21 mouse cellular contexts compared by ENCODE assay signal in genomic region chr2:64534344-64534743, GRCm38 (mm10).
DNase-seq lines count a peak whose midpoint lies in the region; ATAC-seq and TF ChIP-seq lines count a peak whose summit lies in the region.
"Had no signal": no experiment of that assay in that cellular context is flagged by ENCODE, and none has a peak within 500 bp of the region (broad histone marks: within the 10 kb centered on the region; RNA-seq: fewer than 3 reads in every experiment).

No protein-coding gene starts in this region.

- no peaks in the 10 kb centered on the region for H3K9me3 ChIP-seq in lung, embryonic 14.5 days (ENCODE audit: low read depth, low read length)
- H3K9me3 ChIP-seq: heart, embryonic 12.5 days; limb, embryonic 10.5 days; neural tube, embryonic 12.5 days had no signal

- no peaks in the 10 kb centered on the region for H3K4me1 ChIP-seq in heart, adult 2 months (ENCODE audit: control insufficient read depth, insufficient read depth, low read length)
- no peaks in the 10 kb centered on the region for H3K4me1 ChIP-seq in lung, embryonic 14.5 days (ENCODE audit: insufficient read depth)
- H3K4me1 ChIP-seq: heart, embryonic 12.5 days; limb, embryonic 10.5 days; megakaryocyte, embryonic 14.5 days; neural tube, embryonic 12.5 days had no signal

- TF ChIP-seq POLR2A in heart, adult 2 months (IDR thresholded peaks at IDR 0.05; ENCODE audit: insufficient read depth, low read depth, low read length) = no peak

- 54% methylated on average over 2 of the region's 2 CpGs for WGBS in heart, adult 2 months
- 48% methylated on average over 2 of the region's 2 CpGs for WGBS in lung, embryonic 14.5 days

- TF ChIP-seq EP300 in heart, adult 2 months (IDR thresholded peaks at IDR 0.05; ENCODE audit: insufficient read depth, low read depth, low read length) = no peak

- TF ChIP-seq CTCF in heart, adult 2 months (IDR thresholded peaks at IDR 0.05) = 0 out of 2 replicates have a peak, but pooled peaks have one; percentile 12
- TF ChIP-seq CTCF in lung, embryonic 14.5 days (IDR thresholded peaks at IDR 0.05; ENCODE audit: low read depth) = peak; percentile 31; the same call in 1 of the 2 replicates

- no peak overlapping the region for H3K9ac ChIP-seq in heart, adult 2 months (ENCODE audit: low read depth, low read length)
- H3K9ac ChIP-seq in lung, embryonic 14.5 days = no peak overlapping the region
- H3K9ac ChIP-seq: heart, embryonic 12.5 days; neural tube, embryonic 12.5 days had no signal

- no peaks in the 10 kb centered on the region for H3K36me3 ChIP-seq in heart, adult 2 months (ENCODE audit: control insufficient read depth, insufficient read depth, low read length)
- no peaks in the 10 kb centered on the region for H3K36me3 ChIP-seq in lung, embryonic 14.5 days (ENCODE audit: insufficient read depth)
- H3K36me3 ChIP-seq: heart, embryonic 12.5 days; limb, embryonic 10.5 days; neural tube, embryonic 12.5 days had no signal

- H3K79me2 ChIP-seq in heart, adult 2 months (replicated peaks; ENCODE audit: control insufficient read depth, insufficient read depth, low read length) = no peaks in the 10 kb centered on the region

- H3K4me2 ChIP-seq in lung, embryonic 14.5 days = no peak overlapping the region
- H3K4me2 ChIP-seq: heart, embryonic 12.5 days; liver, embryonic 11.5 days; neural tube, embryonic 12.5 days had no signal

- no peak overlapping the region for H3K4me3 ChIP-seq in heart, adult 2 months
- no peak overlapping the region for H3K4me3 ChIP-seq in lung, embryonic 14.5 days (ENCODE audit: low read depth, low read length)
- H3K4me3 ChIP-seq: heart, embryonic 12.5 days; limb, embryonic 10.5 days; megakaryocyte, embryonic 14.5 days; neural tube, embryonic 12.5 days had no signal

- H3K27me3 ChIP-seq in heart, adult 2 months (ENCODE audit: control insufficient read depth, insufficient read depth, low read length) = no peaks in the 10 kb centered on the region
- H3K27me3 ChIP-seq in lung, embryonic 14.5 days (ENCODE audit: insufficient read depth, low read length) = no peaks in the 10 kb centered on the region
- H3K27me3 ChIP-seq: CH12.LX; heart, embryonic 12.5 days; megakaryocyte, embryonic 14.5 days; neural tube, embryonic 12.5 days had no signal

- ATAC-seq in lung, embryonic 14.5 days (ENCODE audit: insufficient read depth) = peak; percentile 60; the same call in 1 of the 2 replicates
- ATAC-seq: forebrain, embryonic 16.5 days had no signal

- DNase-seq in heart, adult 2 months = no peak
- DNase-seq in heart, postnatal 25 days (ENCODE audit: low spot score) = no peak
- DNase-seq in lung, embryonic 14.5 days = peak; percentile 33
- DNase-seq in lung, postnatal 10 days = no peak
- DNase-seq in Muller cell, postnatal 12 days (ENCODE audit: inconsistent ontology term) = peak; percentile 16
- peak; percentile 4 for DNase-seq in fibroblast of lung, adult 2 months (ENCODE audit: low read depth)
- DNase-seq in MN1 (ENCODE audit: low spot score) = no peak
- DNase-seq: cerebellum, adult 8-10 months; heart, postnatal 14 days; kidney, adult 18-20 months; kidney, postnatal 10 days; lung, adult 18-20 months; thymus, adult 18-20 months; thymus, postnatal 4 days had no signal

- intact Hi-C loops in heart, adult 2 months (cut with DNase I) = no loop called here
- intact Hi-C loops in heart, postnatal 25 days (cut with DNase I) = no loop called here

- H3K27ac ChIP-seq in heart, adult 2 months = no peak overlapping the region
- H3K27ac ChIP-seq in lung, embryonic 14.5 days (ENCODE audit: low read depth) = no peak overlapping the region
- H3K27ac ChIP-seq: limb, embryonic 10.5 days; neural tube, embryonic 12.5 days had no signal

Comparison
In these comparisons a context has a peak if more than half of its experiments do, and no peak if none do; other contexts are left out.
1. DNase-seq: peak in lung, embryonic 14.5 days (single experiment), Muller cell, postnatal 12 days (single experiment) and fibroblast of lung, adult 2 months (single experiment); none in heart, adult 2 months (0 of 2), heart, postnatal 25 days (single experiment), lung, postnatal 10 days (single experiment) and MN1 (single experiment).